Mouse (Mus musculus) hindbrain, embryonic 14.5 days (tissue): ENCODE measurements at regions not wholly inside any gene's neighbourhood (a gene's known extent, or its start where the extent isn't known, plus 50 kb on each side); places are given as distances from the start of the nearest gene placed in this dataset.

Experiments
- ATAC-seq: fragments of 200-750 bp; cut with Nextera tagmentation; 2 replicates; pipeline ENCODE4 v1.8.0; 2017; ENCODE audit warnings: moderate number of reproducible peaks, mild to moderate bottlenecking, moderate TSS enrichment, moderate library complexity; ENCODE audit not compliant: low FRiP score
- DNase-seq: peaks from one replicate; pipeline ENCODE4 v3.0.0-alpha.2; 2015; ENCODE audit warnings: low spot score
- H3K27ac ChIP-seq: fragments of 300-500 bp; sonication (generic); 2 replicates; pipeline ENCODE4 v1.5.1; 2014; ENCODE audit warnings: mild to moderate bottlenecking, moderate library complexity
- H3K27me3 ChIP-seq: fragments of 300-500 bp; sonication (generic); 2 replicates; pipeline ENCODE4 v1.6.1; 2014; ENCODE audit warnings: mild to moderate bottlenecking, low read length, mixed read lengths; ENCODE audit not compliant: control insufficient read depth, insufficient read depth
- H3K36me3 ChIP-seq: fragments of 300-500 bp; sonication (generic); replicated peaks from 2 replicates; pipeline ENCODE4 v1.6.1; 2014; ENCODE audit not compliant: control insufficient read depth, insufficient read depth
- H3K4me1 ChIP-seq: fragments of 300-500 bp; sonication (generic); replicated peaks from 2 replicates; pipeline ENCODE4 v1.6.1; 2014; ENCODE audit warnings: antibody characterized with exemption, low read length, mixed read lengths; ENCODE audit not compliant: control insufficient read depth, insufficient read depth
- H3K4me2 ChIP-seq: fragments of 300-500 bp; sonication (generic); replicated peaks from 2 replicates; pipeline ENCODE4 v1.6.1; 2014; ENCODE audit warnings: mild to moderate bottlenecking, moderate library complexity
- H3K4me3 ChIP-seq: fragments of 300-500 bp; sonication (generic); replicated peaks from 2 replicates; pipeline ENCODE4 v1.5.1; 2014; ENCODE audit warnings: mild to moderate bottlenecking, low read length
- H3K9ac ChIP-seq: fragments of 300-500 bp; sonication (generic); 2 replicates; pipeline ENCODE4 v1.6.1; 2014
- H3K9me3 ChIP-seq: fragments of 300-500 bp; sonication (generic); 2 replicates; pipeline ENCODE4 v1.6.1; 2016; ENCODE audit warnings: low read length; ENCODE audit not compliant: control insufficient read depth
- WGBS: fragments of 180-500 bp; shearing (Covaris S2); extraction: QIAGEN DNeasy Blood & Tissue Kit; methylation state at CpG from one replicate; pipeline ENCODE4 v1.1.7; 2014; 5-methylcytosine and 5-hydroxymethylcytosine counted together

DNA sequence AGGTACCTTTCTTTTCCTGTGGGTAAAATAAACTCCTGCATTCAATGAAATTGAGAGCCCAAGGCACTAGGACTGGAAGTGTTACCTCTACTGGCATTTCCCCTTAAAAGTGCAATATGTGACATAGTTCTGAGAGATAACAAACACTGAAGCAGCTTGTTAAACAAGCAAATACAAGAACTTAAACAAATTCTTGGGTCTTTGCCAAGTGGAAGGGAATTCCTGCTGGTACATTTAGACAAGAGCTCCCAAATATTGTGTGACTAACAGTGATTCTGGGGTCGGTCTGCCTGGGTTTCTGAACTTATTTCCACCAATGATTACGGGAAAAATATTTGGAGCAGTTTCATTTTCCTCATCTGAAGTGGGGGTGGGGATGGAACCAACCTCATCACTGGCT is 677.4 kb upstream of the Tenm2 start:
- ATAC-seq, result no peak
- no peak overlapping the region for H3K27ac ChIP-seq
- H3K9ac ChIP-seq, result no peak overlapping the region
- H3K27me3 ChIP-seq, result no peaks in the 10 kb centered on the region
- no peaks in the 10 kb centered on the region for H3K4me1 ChIP-seq
- DNase-seq, result no peak
- H3K4me2 ChIP-seq, result no peak overlapping the region
- no peaks in the 10 kb centered on the region for H3K9me3 ChIP-seq
- H3K36me3 ChIP-seq, result no peaks in the 10 kb centered on the region
- WGBS, result 76% methylated on average over 2 of the region's 2 CpGs
- H3K4me3 ChIP-seq, result no peak overlapping the region

DNA sequence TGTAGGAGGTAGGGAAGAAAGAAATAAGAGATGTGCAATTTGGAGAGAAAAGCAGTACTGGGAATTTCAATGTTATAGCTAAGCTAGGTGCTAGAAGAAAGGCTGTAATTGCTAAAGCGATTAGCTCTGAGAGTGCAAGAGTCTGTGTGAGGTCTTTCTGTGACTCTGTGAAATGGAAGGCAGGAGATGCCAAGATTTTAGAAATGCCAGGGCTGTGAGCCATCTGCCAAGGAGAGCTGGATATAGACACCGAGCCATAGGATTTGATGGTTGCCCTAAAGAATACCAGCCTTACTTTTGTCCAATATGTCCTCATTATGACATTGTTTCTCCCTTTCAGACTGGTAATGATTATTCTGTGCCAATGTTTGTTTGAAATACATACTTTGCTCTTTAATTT is 669.2 kb upstream of the Tenm2 start:
- H3K4me2 ChIP-seq, result no peak overlapping the region
- no peaks in the 10 kb centered on the region for H3K9me3 ChIP-seq
- H3K9ac ChIP-seq, result no peak overlapping the region
- H3K27ac ChIP-seq, result no peak overlapping the region
- H3K4me3 ChIP-seq, result no peak overlapping the region
- H3K36me3 ChIP-seq, result no peaks in the 10 kb centered on the region
- no peaks in the 10 kb centered on the region for H3K27me3 ChIP-seq
- 84% methylated on average over 2 of the region's 2 CpGs for WGBS
- ATAC-seq, result no peak
- no peaks in the 10 kb centered on the region for H3K4me1 ChIP-seq
- no peak for DNase-seq

DNA sequence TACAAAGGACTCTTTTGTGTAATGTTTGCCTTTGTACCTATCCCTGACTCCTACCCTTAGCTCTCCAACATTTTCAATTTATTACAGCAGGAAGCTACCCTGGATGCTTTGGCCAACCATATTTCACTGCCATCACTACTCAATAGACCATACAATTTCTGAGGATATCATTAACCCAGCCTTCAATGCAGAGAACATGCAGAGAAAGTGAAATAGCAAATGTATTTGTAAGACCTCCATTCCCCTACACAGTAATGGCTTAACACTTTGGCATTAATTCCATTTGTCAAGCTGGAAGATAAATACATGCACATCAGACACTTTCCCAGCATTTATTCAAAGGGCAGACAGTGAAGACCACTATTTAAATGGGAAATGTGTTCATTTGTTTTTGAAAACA is 661.9 kb upstream of the Tenm2 start:
- Histone ChIP-seq H3K9ac (no peak overlapping the region), H3K4me2 (no peak overlapping the region), H3K36me3 (no peaks in the 10 kb centered on the region), H3K27me3 (no peaks in the 10 kb centered on the region), H3K4me1 (no peaks in the 10 kb centered on the region), H3K4me3 (no peak overlapping the region), H3K9me3 (no peaks in the 10 kb centered on the region), H3K27ac (no peak overlapping the region)
- ATAC-seq (no peak), DNase-seq (no peak)

DNA sequence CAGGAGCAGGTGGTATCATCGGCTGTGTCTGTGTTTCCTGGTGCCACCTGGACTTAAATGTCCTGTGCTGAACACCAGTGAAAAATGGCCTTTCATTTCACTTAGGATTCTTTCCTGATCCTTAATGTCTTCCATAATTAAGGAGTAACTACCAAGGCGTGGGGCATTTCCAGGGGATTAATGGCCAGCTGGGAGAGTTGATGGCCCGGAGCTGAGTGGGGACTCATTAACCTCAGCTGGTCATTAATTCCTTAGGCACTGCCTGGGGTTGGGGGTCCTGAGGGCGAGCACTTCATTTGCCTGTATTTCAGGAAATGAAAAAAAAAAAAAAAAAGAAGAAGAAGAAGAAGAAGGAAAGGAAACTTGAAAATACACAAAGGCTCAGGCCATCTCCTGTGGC is 647.0 kb upstream of the Tenm2 start:
- Histone ChIP-seq H3K27me3 (no peaks in the 10 kb centered on the region), H3K4me2 (no peak overlapping the region), H3K36me3 (no peaks in the 10 kb centered on the region), H3K9me3 (no peaks in the 10 kb centered on the region), H3K27ac (no peak overlapping the region), H3K4me3 (no peak overlapping the region), H3K4me1 (no peaks in the 10 kb centered on the region), H3K9ac (no peak overlapping the region)
- ATAC-seq (no peak), DNase-seq (no peak)
- 50% methylated on average over 4 of the region's 4 CpGs for WGBS

DNA sequence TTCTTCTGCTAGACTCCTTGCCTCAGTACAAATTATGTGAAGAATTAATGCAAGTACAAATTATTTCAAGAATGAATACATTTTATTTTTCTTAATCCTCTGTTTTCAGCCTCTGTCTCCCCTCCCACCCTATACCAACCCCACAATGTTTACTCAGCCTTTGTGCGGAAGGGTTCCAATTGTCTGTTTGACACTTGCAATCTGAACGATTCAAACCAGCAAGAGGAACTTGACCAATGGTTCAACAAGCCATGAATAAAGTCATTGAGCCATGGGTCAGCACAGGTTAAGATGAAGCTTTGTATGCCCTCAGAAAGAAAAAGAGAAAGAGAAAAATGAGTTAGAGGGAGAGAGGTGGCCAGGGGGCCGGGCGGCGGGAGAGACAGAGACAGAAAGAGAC is 601.5 kb upstream of the Tenm2 start:
- WGBS, result 42% methylated on average over 5 of the region's 5 CpGs
- Histone ChIP-seq H3K9me3 (no peaks in the 10 kb centered on the region), H3K9ac (no peak overlapping the region), H3K27me3 (no peaks in the 10 kb centered on the region), H3K4me1 (no peaks in the 10 kb centered on the region), H3K4me2 (no peak overlapping the region), H3K27ac (no peak overlapping the region), H3K4me3 (no peak overlapping the region), H3K36me3 (no peaks in the 10 kb centered on the region)
- DNase-seq (no peak), ATAC-seq (no peak)

DNA sequence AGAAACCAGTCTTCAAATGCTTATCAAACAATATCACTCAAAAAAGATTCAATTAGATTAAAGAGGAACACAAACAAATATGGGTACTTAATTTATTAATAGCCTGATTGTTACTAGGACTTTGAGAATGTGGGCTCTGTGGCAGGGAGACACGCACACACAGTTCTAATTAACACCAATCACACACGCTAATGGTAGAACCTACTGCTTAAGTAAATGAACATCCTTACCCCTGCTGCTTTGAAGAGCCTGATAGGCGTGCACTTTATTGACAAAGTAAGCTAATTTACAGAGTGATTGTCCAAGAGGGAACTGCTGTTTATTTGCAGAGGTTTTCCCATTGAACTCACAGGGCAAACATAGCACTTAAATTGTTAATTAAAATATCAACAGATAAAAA is 595.2 kb upstream of the Tenm2 start:
- 63% methylated on average over 3 of the region's 3 CpGs for WGBS
- no peak overlapping the region for H3K27ac ChIP-seq
- H3K9ac ChIP-seq, result no peak overlapping the region
- H3K4me1 ChIP-seq, result no peaks in the 10 kb centered on the region
- no peak for DNase-seq
- no peak for ATAC-seq
- H3K36me3 ChIP-seq, result no peaks in the 10 kb centered on the region
- no peak overlapping the region for H3K4me2 ChIP-seq
- H3K9me3 ChIP-seq, result no peaks in the 10 kb centered on the region
- no peaks in the 10 kb centered on the region for H3K27me3 ChIP-seq
- no peak overlapping the region for H3K4me3 ChIP-seq

DNA sequence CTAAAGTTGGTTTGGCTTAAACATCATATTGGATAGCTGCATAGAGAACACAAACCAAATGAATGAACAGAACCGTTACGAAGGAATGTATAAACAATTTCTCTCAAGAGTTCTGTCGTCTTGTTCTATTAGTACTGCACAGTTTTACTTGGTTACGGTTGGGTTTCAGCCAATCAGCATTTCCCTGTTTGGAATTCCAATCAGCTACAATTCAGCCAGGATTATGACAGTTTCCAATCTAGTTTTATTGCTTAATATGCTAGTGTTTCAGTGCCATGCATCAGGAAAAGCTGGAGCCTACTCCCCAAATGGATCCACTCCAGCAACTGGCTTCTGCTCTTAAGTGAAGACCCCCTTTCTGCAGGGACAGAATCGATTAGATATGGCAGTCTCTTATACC is 571.0 kb upstream of the Tenm2 start:
- H3K4me1 ChIP-seq, result no peaks in the 10 kb centered on the region
- no peaks in the 10 kb centered on the region for H3K36me3 ChIP-seq
- no peak overlapping the region for H3K4me3 ChIP-seq
- DNase-seq (no peak), ATAC-seq (no peak)
- no peak overlapping the region for H3K4me2 ChIP-seq
- no peaks in the 10 kb centered on the region for H3K9me3 ChIP-seq
- 89% methylated on average over 5 of the region's 5 CpGs for WGBS
- no peak overlapping the region for H3K9ac ChIP-seq
- no peaks in the 10 kb centered on the region for H3K27me3 ChIP-seq
- no peak overlapping the region for H3K27ac ChIP-seq

DNA sequence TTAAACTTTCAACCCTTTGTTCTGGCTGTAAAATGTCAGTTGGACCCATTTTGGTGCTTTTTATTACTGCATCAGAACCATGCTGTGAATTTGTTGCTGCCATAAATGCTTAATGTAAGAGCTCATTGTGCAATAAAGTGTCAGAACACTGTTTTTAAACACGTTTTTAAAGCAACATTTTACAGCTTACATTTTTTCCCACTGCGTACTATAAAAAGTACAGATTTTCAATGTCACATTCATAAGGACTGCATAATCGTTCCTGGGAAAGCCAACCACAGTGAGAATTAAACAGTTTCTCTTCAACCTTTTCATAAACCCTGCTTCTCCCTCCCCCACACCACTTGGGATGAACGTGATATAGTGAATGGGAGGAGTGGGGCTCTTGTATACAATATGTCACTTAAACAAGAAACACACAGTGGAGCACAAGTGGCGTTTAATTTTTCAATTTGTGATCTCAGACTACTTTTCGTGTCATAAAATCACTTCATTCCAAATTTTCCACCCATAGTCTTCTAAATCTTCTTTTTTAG is 563.1 kb upstream of the Tenm2 start:
- H3K4me3 ChIP-seq, result no peak overlapping the region
- H3K4me2 ChIP-seq, result no peak overlapping the region
- 79% methylated on average over 6 of the region's 6 CpGs for WGBS
- H3K9me3 ChIP-seq, result no peaks in the 10 kb centered on the region
- DNase-seq (no peak), ATAC-seq (no peak)
- no peak overlapping the region for H3K9ac ChIP-seq
- no peaks in the 10 kb centered on the region for H3K4me1 ChIP-seq
- H3K27ac ChIP-seq, result no peak overlapping the region
- no peaks in the 10 kb centered on the region for H3K27me3 ChIP-seq
- no peaks in the 10 kb centered on the region for H3K36me3 ChIP-seq

DNA sequence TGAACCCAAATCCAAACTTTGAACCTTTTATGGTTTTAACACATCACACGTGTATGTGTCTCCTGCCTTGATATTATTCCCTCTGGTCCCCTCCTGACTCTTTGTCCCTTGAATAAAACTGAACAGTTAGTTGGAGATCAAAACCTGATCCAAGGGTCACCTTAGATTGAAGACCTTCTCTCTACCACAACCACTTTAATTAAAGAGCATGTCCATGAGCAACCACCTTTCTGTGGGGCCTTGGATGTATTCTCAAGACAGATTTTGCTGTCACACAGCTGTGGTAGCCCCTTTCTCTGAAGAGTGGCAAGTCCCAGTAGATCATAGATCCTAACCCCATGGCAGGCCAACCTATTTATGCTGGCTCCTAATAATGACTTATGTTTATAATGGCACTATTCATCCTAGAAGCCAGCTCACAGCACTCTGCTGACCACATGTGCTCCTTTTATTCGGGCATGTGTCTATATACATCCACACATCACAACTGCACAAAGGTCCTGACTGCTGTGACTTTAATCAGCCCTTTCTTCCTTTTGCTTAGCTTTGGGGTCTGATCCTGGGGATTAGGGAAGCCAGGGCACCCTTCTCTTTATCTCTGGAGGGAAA is 536.8 kb upstream of the Tenm2 start:
- Histone ChIP-seq H3K4me2 (no peak overlapping the region), H3K4me1 (no peaks in the 10 kb centered on the region), H3K27ac (no peak overlapping the region), H3K9ac (no peak overlapping the region), H3K4me3 (no peak overlapping the region), H3K27me3 (no peaks in the 10 kb centered on the region), H3K36me3 (no peaks in the 10 kb centered on the region), H3K9me3 (no peaks in the 10 kb centered on the region)
- ATAC-seq, result no peak
- WGBS, result 43% methylated on average over 2 of the region's 2 CpGs
- no peak for DNase-seq

DNA sequence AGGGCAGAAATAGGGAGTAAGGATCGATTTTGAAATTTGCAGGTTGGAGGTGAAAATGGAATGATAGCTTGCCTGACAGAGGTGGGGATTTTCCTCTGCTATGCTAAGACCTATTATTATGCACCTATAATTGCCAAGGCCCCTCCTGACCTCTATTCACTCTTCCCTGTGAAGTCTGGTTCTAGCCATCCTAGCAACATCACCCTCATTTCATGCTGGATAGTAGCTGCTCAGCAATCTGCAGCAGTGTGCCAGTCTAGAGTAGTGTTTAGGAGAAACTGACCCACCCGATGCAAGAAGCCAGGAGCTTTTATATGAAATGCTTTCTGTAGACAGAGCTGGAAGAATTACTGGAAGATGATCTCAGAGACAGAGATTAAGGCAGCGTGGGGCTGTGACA is 535.1 kb upstream of the Tenm2 start:
- H3K4me2 ChIP-seq, result no peak overlapping the region
- no peaks in the 10 kb centered on the region for H3K36me3 ChIP-seq
- WGBS, result 60% methylated on average over 3 of the region's 3 CpGs
- H3K4me3 ChIP-seq, result no peak overlapping the region
- no peaks in the 10 kb centered on the region for H3K27me3 ChIP-seq
- H3K9ac ChIP-seq, result no peak overlapping the region
- no peaks in the 10 kb centered on the region for H3K4me1 ChIP-seq
- no peak for DNase-seq
- ATAC-seq, result no peak
- no peak overlapping the region for H3K27ac ChIP-seq
- no peaks in the 10 kb centered on the region for H3K9me3 ChIP-seq
